Mouse (Mus musculus) G1E (cell line): ENCODE measurements around the gene Mfap4. TPM values are rescaled to one million over a fixed set of nuclear protein-coding genes. Genes with fewer than 3 reads are reported as not detected.

Experiments used
- ATAC-seq: 2 replicates; pipeline ENCODE4 v1.8.0; 2016; ENCODE audit warnings: mild to moderate bottlenecking; ENCODE audit not compliant: insufficient number of reproducible peaks, poor library complexity, low FRiP score, severe bottlenecking; ENCODE audit errors: extremely low read depth
- DNase-seq: peaks from one replicate; pipeline ENCODE4 v3.0.0; 2012; ENCODE audit warnings: low spot score
- H3K27me3 ChIP-seq: 2 replicates; pipeline ENCODE4 v1.6.1; 2012; ENCODE audit warnings: mild to moderate bottlenecking, low read length, inconsistent platforms; ENCODE audit not compliant: insufficient read depth
- H3K36me3 ChIP-seq: replicated peaks from 2 replicates; pipeline ENCODE3; 2012; ENCODE audit warnings: mild to moderate bottlenecking, inconsistent platforms
- H3K4me1 ChIP-seq: 2 replicates; pipeline ENCODE4 v1.6.1; 2012; ENCODE audit warnings: low read depth, low read length, inconsistent platforms, mixed read lengths; ENCODE audit not compliant: insufficient read depth
- H3K4me3 ChIP-seq: 2 replicates; pipeline ENCODE4 v1.5.1; 2012; ENCODE audit warnings: low read depth, mild to moderate bottlenecking, inconsistent platforms, low read length, moderate library complexity, mixed read lengths
- H3K9me3 ChIP-seq: replicated peaks from 2 replicates; pipeline ENCODE4 v1.6.1; 2012; ENCODE audit warnings: inconsistent platforms
- CTCF ChIP-seq: IDR thresholded peaks from 2 replicates; pipeline ENCODE4 v1.5.1; 2012; ENCODE audit warnings: low read depth, low read length, inconsistent platforms, mixed read lengths
- GATA1 ChIP-seq: IDR thresholded peaks from 2 replicates; pipeline ENCODE4 v1.6.1; 2012; ENCODE audit warnings: borderline replicate concordance, low read length, inconsistent platforms, mixed read lengths
- GATA2 ChIP-seq: IDR thresholded peaks from 2 replicates; pipeline ENCODE4 v1.6.1; 2012; ENCODE audit warnings: low read depth, low read length, inconsistent platforms, borderline replicate concordance
- POLR2AphosphoS5 ChIP-seq: IDR thresholded peaks from 2 replicates; pipeline ENCODE4 v1.6.1; 2012; ENCODE audit warnings: low read depth, low read length, inconsistent platforms; ENCODE audit not compliant: insufficient replicate concordance
- TAL1 ChIP-seq: conservative IDR thresholded peaks from 2 replicates; pipeline ENCODE4 v1.6.1; 2012; ENCODE audit warnings: low read depth, low read length, inconsistent platforms, mixed read lengths
- polyA plus RNA-seq: library from polyadenylated mRNA; stranded (reverse); fragments of >175 nt; gene quantifications from 2 replicates; pipeline ENCODE4 v1.2.3, GENCODE M21; 2012
- total RNA-seq, 2 experiments: library from RNA; stranded (forward) in 1 of 2; stranded (reverse) in 1 of 2; fragments of 200-1000 nt in 1 of 2; fragments of >200 nt in 1 of 2; fragmentation: Nextera tagmentation in 1 of 2; gene quantifications; 2 replicates each; pipeline ENCODE4 v1.2.3; 2014 to 2017

Gene Mfap4
- total and polyA plus RNA-seq, 3 experiments, result 0.33 TPM; not detected in 2

- peaks cover 24% of the 10 kb centered on the region for H3K27me3 ChIP-seq
- H3K4me1 ChIP-seq, result peaks cover 5% of the 10 kb centered on the region
- H3K9me3 ChIP-seq, result no peaks in the 10 kb centered on the region
- no peak overlapping the region for H3K4me3 ChIP-seq
- no peak for DNase-seq
- no peak for ATAC-seq
- H3K36me3 ChIP-seq, result peaks cover 43% of the 10 kb centered on the region
- TF ChIP-seq GATA2, result no peak
- TF ChIP-seq GATA1, result no peak
- TF ChIP-seq CTCF, result no peak
- TF ChIP-seq TAL1, result no peak
- TF ChIP-seq POLR2AphosphoS5, result no peak
Measured at GRCm38 (mm10) chr11:61486458-61487219, 1.4 kb downstream of the Mfap4 start.

- Histone ChIP-seq H3K4me1 (0 out of 2 replicates have a peak, but pooled peaks cover 3% of the 10 kb centered on the region), H3K9me3 (no peaks in the 10 kb centered on the region), H3K27me3 (peaks cover 23% of the 10 kb centered on the region), H3K4me3 (no peak overlapping the region), H3K36me3 (peaks cover 50% of the 10 kb centered on the region)
- no peak for ATAC-seq
- DNase-seq, result no peak
- TF ChIP-seq GATA1, result no peak
- no peak for TF ChIP-seq POLR2AphosphoS5
- TF ChIP-seq TAL1, result no peak
- TF ChIP-seq GATA2, result no peak
- TF ChIP-seq CTCF, result no peak
Measured at GRCm38 (mm10) chr11:61487401-61487800, 2.2 kb downstream of the Mfap4 start.

- TF ChIP-seq CTCF (no peak), GATA2 (no peak), TAL1 (no peak), POLR2AphosphoS5 (no peak), GATA1 (no peak)
- H3K4me3 ChIP-seq, result no peak overlapping the region
- no peak for ATAC-seq
- H3K36me3 ChIP-seq, result peaks cover 56% of the 10 kb centered on the region
- DNase-seq, result no peak
- peaks cover 22% of the 10 kb centered on the region for H3K27me3 ChIP-seq
- H3K4me1 ChIP-seq, result peaks cover 7% of the 10 kb centered on the region
- H3K9me3 ChIP-seq, result no peaks in the 10 kb centered on the region
Measured at GRCm38 (mm10) chr11:61487936-61488335, 2.7 kb downstream of the Mfap4 start.

DNA sequence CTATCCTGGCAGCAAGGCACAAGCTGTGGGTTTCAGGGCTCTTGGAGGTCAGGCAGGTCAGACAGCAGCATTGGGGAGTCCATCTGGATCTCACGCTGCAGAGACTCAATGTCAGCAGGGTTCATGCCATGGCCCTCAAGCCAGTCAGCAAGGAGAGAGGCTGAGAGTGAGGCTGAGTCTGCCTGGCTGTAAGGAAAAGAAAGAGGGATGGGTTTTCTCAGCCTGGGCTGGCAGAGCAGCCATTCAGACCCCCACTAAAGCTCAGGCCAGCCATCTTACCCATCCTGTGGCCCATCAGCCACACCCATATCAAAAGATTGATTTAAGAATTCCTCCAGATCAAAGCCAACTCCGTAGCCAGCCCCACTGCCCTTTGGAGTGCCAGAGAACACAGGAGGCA lies 3.9 kb downstream of the Mfap4 start:
- H3K36me3 ChIP-seq, result peaks cover 58% of the 10 kb centered on the region

GRCm38 (mm10) chr11:61489874-61490273 lies 4.6 kb downstream of the Mfap4 start:
- H3K9me3 ChIP-seq, result no peaks in the 10 kb centered on the region
- H3K4me1 ChIP-seq, result peaks cover 18% of the 10 kb centered on the region
- DNase-seq, result no peak
- peaks cover 10% of the 10 kb centered on the region; the same call in 1 of the 2 replicates for H3K27me3 ChIP-seq
- peaks cover 58% of the 10 kb centered on the region for H3K36me3 ChIP-seq
- no peak for TF ChIP-seq POLR2AphosphoS5
- TF ChIP-seq GATA2, result no peak
- TF ChIP-seq TAL1, result no peak
- no peak for TF ChIP-seq CTCF
- TF ChIP-seq GATA1, result no peak
- no peak for ATAC-seq
- no peak overlapping the region for H3K4me3 ChIP-seq

More for the DNA sequence above, 3.9 kb downstream of the Mfap4 start:
- ATAC-seq (no peak), DNase-seq (no peak)
- peaks cover 17% of the 10 kb centered on the region for H3K27me3 ChIP-seq
- H3K9me3 ChIP-seq, result no peaks in the 10 kb centered on the region
- H3K4me1 ChIP-seq, result peaks cover 16% of the 10 kb centered on the region
- no peak for TF ChIP-seq TAL1
- no peak for TF ChIP-seq CTCF
- TF ChIP-seq GATA2, result no peak
- no peak for TF ChIP-seq GATA1
- no peak for TF ChIP-seq POLR2AphosphoS5
- H3K4me3 ChIP-seq, result no peak overlapping the region

DNA sequence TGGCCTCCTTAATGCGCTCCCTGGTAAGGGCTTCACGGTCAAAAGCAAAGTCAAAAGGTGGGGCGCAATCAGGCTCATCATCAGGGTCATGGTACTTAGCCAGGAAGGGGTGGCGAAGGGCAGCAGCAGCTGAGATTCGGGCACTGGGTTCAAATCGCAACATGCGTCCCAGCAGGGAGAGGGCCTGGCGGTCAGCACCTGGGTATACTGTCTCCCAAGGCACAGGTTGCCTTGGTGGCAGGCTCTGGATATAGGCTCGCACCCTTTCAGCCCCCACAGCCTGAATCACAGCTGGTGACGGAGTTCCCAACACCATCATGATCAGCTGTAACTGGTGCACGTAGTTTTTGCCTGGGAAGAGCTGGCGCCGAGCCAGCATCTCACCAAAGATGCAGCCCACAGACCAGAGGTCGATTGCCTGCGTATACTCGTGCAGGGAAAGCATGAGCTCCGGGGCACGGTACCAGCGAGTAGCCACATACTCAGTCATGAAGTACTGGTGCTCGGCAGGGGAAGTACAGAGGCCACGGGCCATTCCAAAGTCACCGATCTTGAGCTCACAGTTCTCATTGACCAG lies 5.8 kb downstream of the Mfap4 start:
- H3K36me3 ChIP-seq, result peaks cover 58% of the 10 kb centered on the region
- H3K4me3 ChIP-seq, result no peak overlapping the region
- H3K9me3 ChIP-seq, result no peaks in the 10 kb centered on the region
- no peak for TF ChIP-seq TAL1
- TF ChIP-seq GATA1, result no peak
- no peak for TF ChIP-seq POLR2AphosphoS5
- TF ChIP-seq CTCF, result no peak
- TF ChIP-seq GATA2, result no peak
- H3K27me3 ChIP-seq, result 0 out of 2 replicates have a peak, but pooled peaks cover 2% of the 10 kb centered on the region
- peaks cover 22% of the 10 kb centered on the region for H3K4me1 ChIP-seq
- ATAC-seq (no peak), DNase-seq (no peak)
